Mouse (Mus musculus): ENCODE data around the gene Cep57. TPM values are rescaled to one million over a fixed set of nuclear protein-coding genes. Genes with fewer than 3 reads are reported as not detected.
A peak's percentile ranks its signal among the peaks of the same experiment; 100 is the strongest.

Gene Cep57
- total and polyA plus RNA-seq, 3 experiments = 26.5 to 50.6 (median 49.4) TPM

DNA sequence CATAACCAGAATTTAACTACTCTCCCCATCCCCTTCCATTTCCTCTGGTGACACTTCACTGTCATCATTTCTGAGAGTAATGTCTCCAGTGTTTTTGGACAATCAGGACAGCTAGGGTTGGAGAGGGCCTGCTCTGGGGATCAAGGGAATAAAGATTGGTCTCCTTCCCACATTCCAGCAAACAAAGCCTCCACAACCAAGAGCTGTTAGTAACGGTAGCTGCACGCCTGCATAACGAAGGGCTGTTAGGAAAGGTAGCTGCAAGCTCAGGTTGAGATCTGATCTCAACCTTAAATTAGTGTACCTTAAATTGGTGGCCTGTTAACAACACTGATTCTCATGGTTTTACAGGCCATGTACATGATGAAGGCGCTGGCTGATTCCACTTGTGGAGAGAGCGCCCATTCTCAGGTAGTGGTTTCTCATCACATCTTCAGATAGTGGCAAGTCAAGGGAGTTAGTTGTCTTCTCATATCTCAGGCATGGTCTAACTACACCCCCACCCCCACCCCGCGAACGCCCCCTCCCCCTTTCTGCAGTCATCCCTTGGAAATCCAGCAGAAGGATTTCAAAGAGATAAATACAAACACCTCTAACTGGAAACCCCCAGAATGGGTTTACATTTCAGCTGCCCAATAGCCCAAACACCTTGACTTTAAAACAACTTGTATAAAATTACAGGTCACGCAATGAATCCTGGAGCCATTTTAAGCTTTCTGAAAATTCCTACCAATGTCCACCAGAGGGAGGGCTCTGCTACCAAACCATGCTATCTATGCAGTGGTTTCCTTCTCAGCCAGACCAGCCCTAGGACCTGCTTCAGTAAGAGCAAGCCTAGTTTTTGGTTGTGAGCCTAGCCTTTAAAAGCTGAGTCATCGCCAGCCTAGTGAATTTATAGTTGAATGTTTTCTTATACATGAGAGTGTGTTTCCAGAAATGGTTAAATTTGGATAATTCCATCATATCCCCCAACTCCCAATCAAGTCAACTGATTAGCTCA lies 21.9 kb upstream of the Cep57 start:
- DNase-seq (ENCODE audit: extremely low read depth) = peak; percentile 67
- Histone ChIP-seq H3K79me2 (replicated peaks; ENCODE audit: control insufficient read depth, extremely low read depth, insufficient read depth, poor library complexity, severe bottlenecking) (no peaks in the 10 kb centered on the region), H3K9ac (ENCODE audit: insufficient read depth, low read depth) (no peak overlapping the region), H3K4me1 (ENCODE audit: control insufficient read depth in 1 of 2, insufficient read depth in 2 of 2) (peaks cover 0 to 2% of the 10 kb centered on the region in 2 experiments; a peak in 2 of 4 replicates), H3K36me3 (replicated peaks in 1 of 2; ENCODE audit: control insufficient read depth in 1 of 2, insufficient read depth in 1 of 2, low read length in 1 of 2) (peaks cover 10 to 48% of the 10 kb centered on the region in 2 experiments), H3K4me3 (replicated peaks in 1 of 3; ENCODE audit: low read depth in 2 of 3, low read length in 2 of 3, poor library complexity in 1 of 3) (no peak overlapping the region), H3K27ac (ENCODE audit: insufficient read depth, low read depth) (no peak overlapping the region), H3K27me3 (replicated peaks) (no peaks in the 10 kb centered on the region), H3K4me2 (ENCODE audit: insufficient read depth, low read depth, poor library complexity, severe bottlenecking) (no peak overlapping the region), H3K9me3 (replicated peaks; ENCODE audit: low read length) (no peaks in the 10 kb centered on the region)
- in situ Hi-C loops (cut with MboI; ENCODE audit: low pct_ligation_motif_present, low pct_unique_long_range_greater_than_20kb, low sequenced_read_pairs) = no loop called here
- dilution Hi-C loops (cut with MboI; ENCODE audit: extremely low pct_ligation_motif_present, extremely low pct_unique_long_range_greater_than_20kb, low sequenced_read_pairs) = no loop called here
- no peak for TF ChIP-seq UBTF (IDR thresholded peaks at IDR 0.05; ENCODE audit: low read depth, low read length)
- peak; percentile 72 for TF ChIP-seq RAD21 (IDR thresholded peaks at IDR 0.05; ENCODE audit: low read depth, low read length)
- no peak for TF ChIP-seq MEF2A (IDR thresholded peaks at IDR 0.05; ENCODE audit: borderline replicate concordance, low read depth, low read length)
- no peak for TF ChIP-seq ETS1 (conservative IDR thresholded peaks at IDR 0.05; ENCODE audit: low read depth, low read length)
- no peak for TF ChIP-seq GABPA (IDR thresholded peaks at IDR 0.05; ENCODE audit: insufficient replicate concordance, low read depth, low read length)
- TF ChIP-seq ZC3H11A (IDR thresholded peaks at IDR 0.05; ENCODE audit: low read depth, low read length) = 0 out of 2 replicates have a peak, but pooled peaks have one; percentile 3
- peak; percentile 67 for TF ChIP-seq SMC3 (IDR thresholded peaks at IDR 0.05; ENCODE audit: low read depth, low read length)
- TF ChIP-seq CTCF (conservative IDR thresholded peaks at IDR 0.05 in 1 of 2, IDR thresholded peaks at IDR 0.05 in 1 of 2; ENCODE audit: low read depth in 2 of 2, low read length in 2 of 2) = peak; percentile 38 to 73; a peak in 3 of 4 replicates
- TF ChIP-seq ZMIZ1 (IDR thresholded peaks at IDR 0.05; ENCODE audit: low read depth, low read length) = no peak
- TF ChIP-seq JUND (conservative IDR thresholded peaks at IDR 0.05; ENCODE audit: low read depth, low read length) = no peak
- TF ChIP-seq JUN (IDR thresholded peaks at IDR 0.05; ENCODE audit: insufficient read depth, low read depth, low read length) = no peak

DNA sequence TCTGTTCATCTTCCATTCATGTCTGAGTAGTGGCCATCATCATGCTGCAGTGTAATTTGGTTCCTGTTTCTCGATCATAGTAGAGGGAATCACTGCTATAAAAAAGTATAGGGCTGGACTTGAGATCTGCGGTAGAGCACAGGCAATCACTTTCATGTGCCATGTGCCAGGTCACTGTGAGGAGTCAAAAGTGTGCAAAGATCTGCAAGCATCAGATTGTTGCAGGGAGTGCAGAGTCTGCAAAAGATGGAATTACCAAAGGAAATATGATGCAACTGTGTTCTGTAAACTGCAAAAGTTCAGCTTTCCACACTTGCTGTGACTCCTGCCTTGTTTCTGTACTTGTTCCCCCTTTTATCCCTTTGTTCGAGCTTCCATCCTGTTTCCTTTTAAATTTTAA lies 20.7 kb upstream of the Cep57 start:
- in situ Hi-C loops (cut with MboI; ENCODE audit: low pct_ligation_motif_present, low pct_unique_long_range_greater_than_20kb, low sequenced_read_pairs) = no loop called here
- dilution Hi-C loops (cut with MboI; ENCODE audit: extremely low pct_ligation_motif_present, extremely low pct_unique_long_range_greater_than_20kb, low sequenced_read_pairs) = no loop called here
- no peaks in the 10 kb centered on the region for H3K27me3 ChIP-seq (replicated peaks)
- H3K36me3 ChIP-seq (replicated peaks in 1 of 2; ENCODE audit: control insufficient read depth in 1 of 2, insufficient read depth in 1 of 2, low read length in 1 of 2) = peaks cover 13 to 54% of the 10 kb centered on the region in 2 experiments
- TF ChIP-seq USF2 (conservative IDR thresholded peaks at IDR 0.05; ENCODE audit: low read depth, low read length) (no peak), ELF1 (IDR thresholded peaks at IDR 0.05; ENCODE audit: low read depth, low read length) (no peak), CTCF (conservative IDR thresholded peaks at IDR 0.05 in 1 of 2, IDR thresholded peaks at IDR 0.05 in 1 of 2; ENCODE audit: low read depth in 2 of 2, low read length in 2 of 2) (no peak), TBP (conservative IDR thresholded peaks at IDR 0.05; ENCODE audit: low read depth, low read length) (no peak), MAX (IDR thresholded peaks at IDR 0.05; ENCODE audit: low read length) (no peak), E2F4 (IDR thresholded peaks at IDR 0.05; ENCODE audit: insufficient replicate concordance, low read depth, low read length) (no peak), MEF2A (IDR thresholded peaks at IDR 0.05; ENCODE audit: borderline replicate concordance, low read depth, low read length) (no peak), UBTF (IDR thresholded peaks at IDR 0.05; ENCODE audit: low read depth, low read length) (no peak), SIN3A (IDR thresholded peaks at IDR 0.05; ENCODE audit: low read length) (no peak)
- no peaks in the 10 kb centered on the region for H3K9me3 ChIP-seq (replicated peaks; ENCODE audit: low read length)
- no peak overlapping the region for H3K27ac ChIP-seq (ENCODE audit: insufficient read depth, low read depth)
- no peak overlapping the region for H3K4me3 ChIP-seq (replicated peaks in 1 of 3; ENCODE audit: low read depth in 2 of 3, low read length in 2 of 3, poor library complexity in 1 of 3)
- H3K79me2 ChIP-seq (replicated peaks; ENCODE audit: control insufficient read depth, extremely low read depth, insufficient read depth, poor library complexity, severe bottlenecking) = no peaks in the 10 kb centered on the region
- no peak overlapping the region for H3K4me2 ChIP-seq (ENCODE audit: insufficient read depth, low read depth, poor library complexity, severe bottlenecking)
- H3K4me1 ChIP-seq (ENCODE audit: control insufficient read depth in 1 of 2, insufficient read depth in 2 of 2) = no peaks in the 10 kb centered on the region; a peak in 1 of 4 replicates
- H3K9ac ChIP-seq (ENCODE audit: insufficient read depth, low read depth) = no peak overlapping the region
- DNase-seq (ENCODE audit: extremely low read depth) = no peak
